Mouse (Mus musculus) gastrocnemius, postnatal 14 days (tissue): Measurements from ENCODE around the gene Zcchc24. TPM values are rescaled to one million over a fixed set of nuclear protein-coding genes. Genes with fewer than 3 reads are reported as not detected.
"Not testable (repeated sequence)": the region's sequence is repeated elsewhere in the genome, so short reads cannot be mapped to it uniquely, and the experiment has no call there.

Experiments
- DNase-seq: peaks from one replicate; pipeline ENCODE4 v3.0.0; 2021; ENCODE audit warnings: mixed read lengths
- intact Hi-C: fragments of 180-260 bp; cut with DNase I; formaldehyde crosslinking; loops from one replicate; pipeline ENCODE4 v1.15.1; 2025; ENCODE audit warnings: low total_unique reads
- long read RNA-seq, 2 experiments: library from polyadenylated mRNA; stranded (forward); transcript quantifications; one replicate each; pipeline ENCODE4 v2.0.0; 2021
- total RNA-seq, 2 experiments: library from RNA; stranded (reverse); gene quantifications; 2 replicates each; pipeline ENCODE4 v1.2.3; 2021

Gene Zcchc24
- 10 to 100 TPM; 45.2 to 45.5 TPM for total RNA-seq
- long read RNA-seq, experiment 1, full-length matches to known transcripts = 23 of 44 reads
- long read RNA-seq, experiment 1, partial matches to known transcripts = 0 of 44 reads
- long read RNA-seq, experiment 1, other reads (novel, unspliced or antisense) = 21 of 44 reads
- long read RNA-seq, experiment 2, full-length matches to known transcripts = 30 of 59 reads
- long read RNA-seq, experiment 2, partial matches to known transcripts = 1 of 59 reads
- long read RNA-seq, experiment 2, other reads (novel, unspliced or antisense) = 28 of 59 reads

DNA sequence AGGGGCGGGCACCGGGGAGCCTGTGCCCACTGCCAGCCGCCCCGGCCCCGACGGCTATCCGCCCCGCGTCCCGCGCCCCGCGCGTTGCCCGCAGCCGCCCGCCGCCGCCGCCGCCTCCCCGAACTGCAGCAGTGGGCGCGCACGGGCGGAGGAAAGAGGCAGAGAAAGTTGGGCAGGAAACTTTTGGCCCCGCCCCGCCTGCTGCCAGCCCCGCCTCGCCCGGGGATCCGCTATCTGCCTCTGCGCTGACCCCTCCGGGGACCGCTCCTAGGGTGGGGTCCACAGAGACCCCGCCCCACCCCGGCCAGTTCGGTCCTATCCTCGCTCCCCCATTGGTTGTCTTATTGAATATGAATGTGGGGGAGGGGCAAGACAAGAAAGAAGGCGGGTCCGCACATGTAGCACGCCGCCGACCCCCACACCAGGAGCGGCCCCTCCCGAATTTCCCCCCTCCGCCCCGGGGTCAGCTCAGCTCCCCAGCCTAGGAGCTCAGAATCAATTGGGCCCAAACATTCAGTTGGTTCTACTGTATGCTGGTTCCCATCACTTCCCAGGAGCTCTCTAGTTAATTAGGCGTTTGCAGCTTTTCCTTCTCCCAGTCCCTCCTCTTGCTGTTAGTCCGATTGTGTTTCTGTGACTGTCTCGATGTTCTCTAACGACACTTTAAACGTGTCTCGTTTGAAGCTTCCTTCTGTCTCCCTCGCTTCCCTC, at the start of gene Zcchc24:
Gene Zcchc24 (minus strand): TSS at position 125 of the 711 bp plus-strand sequence.
- intact Hi-C loops = no loop called here
- peak; percentile 97 for DNase-seq

DNA sequence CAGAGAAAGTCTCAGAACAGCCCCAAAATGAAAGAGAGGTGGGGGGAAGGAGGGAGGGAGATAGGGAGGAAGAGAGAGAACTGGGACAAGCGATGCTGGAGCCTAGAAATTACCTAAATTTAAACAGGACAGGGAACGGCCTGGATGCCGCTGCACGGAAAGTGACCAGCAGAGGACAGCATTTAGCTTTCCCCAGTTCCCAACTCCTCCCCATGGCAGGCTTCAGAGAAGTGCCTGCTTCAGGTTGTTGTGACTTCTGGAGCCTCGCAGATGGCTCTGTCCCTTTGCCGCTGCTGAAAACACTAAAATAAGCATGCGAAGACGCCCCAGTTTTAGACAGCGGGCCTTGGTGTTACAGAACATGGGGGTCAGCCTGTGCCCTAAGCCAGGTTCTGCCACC, 47.6 kb upstream of the Zcchc24 start:
- intact Hi-C loops = no loop called here
- DNase-seq = peak; percentile 68

DNA sequence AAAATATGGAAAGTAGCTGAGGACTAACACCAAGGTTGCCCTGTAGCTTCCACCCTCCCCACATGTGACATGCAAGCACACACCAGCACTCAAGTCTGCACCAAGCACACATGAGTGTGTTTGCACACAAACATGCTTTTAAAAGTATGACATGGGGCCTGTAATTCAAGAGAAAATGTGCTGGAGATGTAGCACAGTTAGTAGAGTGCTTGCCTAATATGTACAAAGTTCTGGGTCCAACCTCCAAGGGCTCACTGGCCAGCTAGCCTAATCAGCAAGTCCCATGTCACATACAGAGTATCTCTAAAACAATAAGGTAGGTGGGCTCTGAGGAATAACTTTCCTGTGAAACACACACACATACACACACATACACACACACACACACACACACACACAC, 45.3 kb upstream of the Zcchc24 start:
- intact Hi-C loops = no loop called here

DNA sequence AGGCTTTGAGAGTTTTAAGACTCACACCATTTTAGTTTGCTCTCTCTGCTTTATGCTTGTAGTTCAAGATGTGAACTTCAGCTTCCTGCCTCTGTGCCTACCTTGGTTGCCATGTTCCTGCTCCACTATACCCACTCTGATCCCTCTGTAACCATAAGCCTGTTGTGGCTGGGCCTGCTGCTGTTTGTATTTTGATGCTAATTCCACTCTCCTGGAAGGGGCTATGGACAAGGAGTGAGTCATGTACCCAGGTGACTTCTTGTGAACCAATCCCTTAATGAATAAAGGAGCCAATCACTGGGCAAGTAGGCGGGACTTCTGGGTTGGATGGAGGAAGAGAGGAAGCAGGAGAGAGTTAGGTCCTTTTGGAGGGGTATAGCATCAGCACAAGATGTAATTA, 42.2 kb upstream of the Zcchc24 start:
- intact Hi-C loops, DNase-seq: not testable (repeated sequence)

More for the DNA sequence above, 45.3 kb upstream of the Zcchc24 start:
- no peak for DNase-seq

DNA sequence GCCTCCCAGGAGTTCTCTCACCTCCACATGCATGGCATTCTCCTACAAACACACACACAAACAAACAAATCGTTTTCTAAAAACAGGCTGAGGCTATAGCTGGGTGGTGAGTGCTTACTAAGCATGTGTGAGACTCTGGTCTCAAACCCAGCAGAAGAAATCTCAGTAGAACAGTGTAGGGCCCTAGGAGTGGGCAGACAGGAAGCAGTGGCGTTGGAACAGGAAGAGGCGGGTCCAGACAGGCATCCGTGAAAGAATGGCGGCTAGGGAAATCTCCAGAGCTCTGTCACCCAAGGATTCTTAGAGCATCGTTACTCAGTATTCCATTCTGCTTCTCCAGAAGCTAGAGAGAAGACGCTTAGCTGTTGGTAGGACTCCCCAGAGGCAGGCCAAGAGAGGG, 37.7 kb upstream of the Zcchc24 start:
- intact Hi-C loops = no loop called here
- no peak for DNase-seq

DNA sequence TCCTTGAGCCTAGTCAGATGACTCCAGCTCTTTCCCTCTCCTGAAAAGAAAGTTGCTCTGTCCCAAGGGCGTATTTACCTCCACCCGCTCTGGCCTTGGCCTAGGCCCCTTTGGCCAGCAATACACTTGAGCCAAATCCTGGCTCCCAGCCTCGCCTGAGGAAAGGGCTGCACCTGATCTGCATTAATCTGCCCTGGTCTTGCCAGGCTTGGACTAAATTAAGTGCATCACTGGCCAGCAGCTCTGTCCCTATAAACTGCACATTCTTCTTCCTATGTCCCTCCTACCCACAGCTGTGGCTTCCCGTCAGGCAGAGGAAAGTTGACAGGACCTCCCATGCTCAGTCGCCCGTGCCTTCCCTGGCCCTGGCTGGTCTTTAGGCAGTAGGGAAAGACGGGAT, 37.0 kb upstream of the Zcchc24 start:
- intact Hi-C loops = no loop called here
- peak; percentile 81 for DNase-seq

DNA sequence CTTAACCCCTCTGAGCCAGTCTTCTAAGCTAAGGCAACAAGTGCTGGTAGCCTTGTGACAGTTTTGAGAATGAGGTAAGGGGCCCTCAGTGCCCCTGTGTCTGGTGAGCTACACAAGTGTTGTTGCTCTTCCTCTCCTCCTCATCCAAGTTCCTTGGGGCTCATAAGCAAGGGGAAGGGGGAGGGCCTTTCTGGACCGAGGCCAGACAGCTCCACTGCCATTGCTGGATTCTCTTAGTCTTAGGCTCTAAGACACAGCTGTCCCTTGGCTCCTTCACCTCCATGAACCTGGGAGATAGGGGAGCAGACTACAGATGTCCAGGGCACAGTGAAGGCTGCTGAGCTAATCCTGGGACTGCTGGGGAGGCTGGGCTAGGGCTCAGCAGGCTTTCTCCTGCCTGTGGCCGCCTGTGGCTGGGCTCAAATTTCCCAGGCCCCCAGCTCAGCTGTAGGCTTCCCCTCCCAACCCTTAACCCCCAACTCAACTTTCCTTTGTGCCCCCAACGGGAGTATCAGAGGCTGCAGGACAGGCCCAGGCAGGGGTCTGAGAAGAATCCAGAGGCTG, 34.5 kb upstream of the Zcchc24 start:
- intact Hi-C loops = loop anchor here (5.0 kb wide), 1 partner anchor 86 kb away; no protein-coding TSS in a partner anchor

DNA sequence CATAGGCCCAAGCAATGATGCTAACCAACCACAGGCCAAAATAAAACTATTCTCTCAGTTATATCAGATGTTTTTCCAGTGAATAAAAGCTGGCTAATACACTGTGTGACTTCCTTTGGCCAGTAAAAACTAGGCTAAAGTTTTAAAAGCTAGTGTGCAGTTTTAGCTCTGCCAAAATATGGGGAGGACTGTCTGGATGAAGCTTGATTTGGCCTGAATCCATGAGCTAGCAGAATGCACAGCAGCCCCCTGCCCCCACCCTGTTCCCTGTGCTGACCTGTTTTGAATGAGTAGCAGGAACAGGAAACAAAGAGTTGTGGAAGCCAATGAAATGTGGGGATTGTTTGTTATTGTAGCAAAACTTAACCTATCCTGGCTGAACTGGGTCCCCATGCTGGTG, 33.7 kb upstream of the Zcchc24 start:
- intact Hi-C loops = loop anchor here (5.0 kb wide), 1 partner anchor 85 kb away; no protein-coding TSS in a partner anchor
- no peak for DNase-seq

More for the DNA sequence above, 34.5 kb upstream of the Zcchc24 start:
- no peak for DNase-seq

DNA sequence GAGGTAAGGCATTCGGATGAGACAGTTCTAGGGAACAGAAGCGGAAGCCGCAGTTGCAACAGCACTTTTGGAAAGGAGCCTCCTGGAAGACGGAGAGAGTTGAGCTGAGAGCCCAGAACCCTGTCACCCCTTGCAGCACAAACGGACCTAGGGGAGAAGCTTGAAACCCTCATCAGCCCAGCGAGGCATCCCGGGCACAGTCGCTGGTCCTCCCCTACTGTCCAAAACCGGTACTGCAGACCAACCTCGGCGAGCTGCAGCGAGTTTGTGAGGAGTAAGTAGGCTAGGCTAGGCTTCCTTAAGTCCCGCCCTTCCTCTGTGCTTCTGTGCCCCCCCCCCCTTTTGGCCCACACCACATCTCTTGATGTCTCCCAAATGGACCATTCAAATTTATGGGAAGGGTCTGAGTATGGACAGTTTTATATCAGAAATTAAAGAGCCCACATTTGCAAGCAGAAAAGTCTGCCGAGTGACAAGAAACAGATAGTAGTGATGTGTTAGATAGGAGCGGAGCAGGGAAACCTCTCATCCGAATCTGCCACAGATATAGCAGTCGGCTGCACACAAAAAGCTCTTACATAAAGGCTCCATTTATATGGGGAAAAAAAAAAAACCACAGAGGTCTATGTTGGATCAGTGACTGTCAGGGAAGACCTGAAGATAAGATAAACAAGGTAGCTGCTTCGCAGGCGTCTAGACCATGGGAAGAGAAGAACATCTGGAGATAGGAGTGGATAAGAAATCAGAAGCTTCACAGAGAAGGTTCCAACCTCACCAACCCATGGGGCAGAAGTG, 31.5 kb upstream of the Zcchc24 start:
- intact Hi-C loops = loop anchor here (5.0 kb wide), 1 partner anchor 83 kb away; no protein-coding TSS in a partner anchor
- peak; percentile 91 for DNase-seq

DNA sequence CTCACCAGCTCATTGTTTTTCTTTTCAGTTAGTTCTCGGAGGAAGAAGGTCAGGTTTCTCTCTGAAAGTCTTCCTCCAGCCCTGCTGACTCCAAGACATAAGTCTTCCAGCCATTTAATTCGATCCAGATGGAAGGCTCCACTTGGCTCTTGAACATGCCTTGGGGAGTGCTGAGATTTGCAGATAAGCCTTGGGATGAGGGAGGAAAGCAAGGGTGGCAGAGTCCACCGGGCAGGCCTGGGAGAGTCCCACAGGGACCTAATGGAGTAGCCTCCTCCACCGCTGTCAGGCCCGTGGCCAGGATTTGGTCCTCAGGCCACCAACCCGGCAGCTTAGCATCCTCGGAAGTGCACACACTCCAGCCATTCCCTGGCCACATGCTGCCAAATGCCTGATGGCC, 27.8 kb upstream of the Zcchc24 start:
- peak; percentile 30 for DNase-seq
- intact Hi-C loops = no loop called here

DNA sequence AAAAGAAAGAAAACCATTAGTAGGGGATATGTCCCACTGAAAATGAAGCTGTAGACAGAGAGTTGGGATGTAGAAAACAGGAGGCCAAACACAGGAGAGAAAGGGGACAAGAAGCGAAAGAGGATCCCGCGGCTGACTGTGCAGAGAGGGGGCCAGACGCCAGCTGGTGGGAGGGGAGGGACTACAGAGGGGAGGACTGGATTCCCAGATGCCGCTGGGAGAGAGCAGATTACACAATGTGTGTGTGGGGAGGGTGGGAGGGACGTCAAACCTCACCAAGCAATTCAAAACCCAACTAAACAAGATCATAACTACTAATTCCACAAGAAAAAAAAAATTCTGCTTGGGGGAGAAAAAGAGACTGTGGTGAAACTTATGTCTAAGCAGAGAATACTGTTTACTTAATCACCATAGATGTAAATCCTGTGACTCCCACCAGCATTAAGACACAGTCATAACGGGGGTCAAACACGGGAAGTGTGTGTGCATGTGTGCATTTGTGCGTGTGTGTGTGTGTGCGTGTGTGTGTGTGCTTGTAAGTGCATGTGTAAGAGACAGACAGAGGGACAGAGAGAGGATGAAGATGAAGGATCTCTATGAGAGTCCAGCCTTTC, 26.8 kb upstream of the Zcchc24 start:
- intact Hi-C loops = no loop called here

DNA sequence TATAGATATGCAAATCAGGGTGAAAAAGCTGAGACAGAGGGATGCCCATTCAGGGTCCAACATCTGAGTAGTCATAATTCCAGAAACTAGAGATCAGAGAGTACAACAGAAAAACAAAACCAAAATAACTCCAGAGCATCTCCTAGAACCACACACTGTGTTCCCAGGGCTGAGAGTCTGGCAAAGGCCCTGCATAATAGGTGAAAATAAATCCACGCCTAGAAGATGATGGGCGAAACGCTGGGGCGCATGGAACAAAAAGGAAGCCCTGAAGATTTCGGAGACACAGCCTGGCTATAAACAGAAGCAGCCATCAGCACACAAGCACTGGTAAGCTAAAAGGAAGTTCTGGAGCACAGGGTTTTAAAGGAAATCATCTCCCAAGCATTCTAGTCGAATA, 26.2 kb upstream of the Zcchc24 start:
- no peak for DNase-seq
- intact Hi-C loops = no loop called here

More for the DNA sequence above, 26.8 kb upstream of the Zcchc24 start:
- DNase-seq = peak; percentile 93

DNA sequence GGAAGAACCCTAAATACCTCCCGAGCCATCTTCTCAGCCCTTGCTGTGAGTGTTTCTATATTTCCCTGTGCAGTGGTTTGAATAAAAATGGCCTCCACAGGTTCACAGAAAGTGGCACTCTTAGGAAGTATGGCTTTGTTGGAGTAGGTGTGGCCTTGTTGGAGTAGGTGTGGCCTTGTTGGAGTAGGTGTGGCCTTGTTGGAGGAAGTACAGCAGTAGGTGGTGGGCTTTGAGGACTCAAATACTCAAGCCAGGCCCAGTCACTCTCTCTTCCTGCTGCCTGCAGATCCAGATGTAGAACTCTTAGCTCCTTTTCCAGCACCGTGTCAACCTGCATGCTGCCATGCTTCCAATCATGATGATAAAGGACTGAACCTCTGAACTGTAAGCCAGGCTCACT, 25.5 kb upstream of the Zcchc24 start:
- intact Hi-C loops = no loop called here
- no peak for DNase-seq

DNA sequence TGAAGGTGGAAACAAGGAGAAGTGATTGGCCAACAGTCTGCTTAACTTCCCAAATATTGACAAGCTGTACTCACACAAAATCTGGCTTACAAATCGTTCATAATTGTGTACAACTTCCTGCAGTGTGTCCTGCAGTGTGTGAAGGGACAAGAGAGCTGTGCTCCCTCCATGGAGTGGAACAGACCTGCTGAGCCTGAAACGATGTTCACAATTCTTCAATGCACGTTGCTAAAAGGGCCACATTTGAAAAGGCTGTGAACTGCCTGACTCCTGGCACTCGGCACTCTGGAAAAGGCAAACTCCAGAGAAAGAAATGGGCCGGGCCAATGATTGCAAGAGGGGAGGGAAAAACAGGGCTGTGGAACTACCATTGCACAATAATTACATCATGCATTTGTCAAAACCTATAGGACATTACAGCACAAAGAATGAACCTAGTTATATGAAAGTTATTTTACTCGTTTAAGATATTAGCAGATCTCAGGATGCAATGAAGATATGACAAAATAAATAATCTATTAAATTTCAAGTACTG, 22.0 kb upstream of the Zcchc24 start:
- no peak for DNase-seq
- intact Hi-C loops = no loop called here

DNA sequence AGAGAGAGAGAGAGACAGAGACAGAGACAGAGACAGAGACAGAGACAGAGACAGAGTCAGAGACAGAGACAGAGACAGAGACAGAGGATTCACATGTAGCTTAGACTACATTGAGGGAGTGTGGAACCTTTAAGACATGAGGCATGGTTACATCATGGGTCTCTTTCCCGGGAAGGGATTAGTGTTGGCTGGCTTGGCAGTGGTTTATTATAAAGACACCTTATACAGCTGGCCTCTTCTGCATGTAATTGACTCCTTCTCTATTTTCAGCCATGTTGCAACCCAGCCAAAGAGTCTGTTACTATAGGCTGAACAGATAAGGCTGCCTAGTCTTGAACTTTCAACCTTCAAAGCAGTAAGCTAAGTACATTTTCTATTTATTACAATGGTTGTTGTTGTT, 21.1 kb upstream of the Zcchc24 start:
- intact Hi-C loops = no loop called here
- no peak for DNase-seq

DNA sequence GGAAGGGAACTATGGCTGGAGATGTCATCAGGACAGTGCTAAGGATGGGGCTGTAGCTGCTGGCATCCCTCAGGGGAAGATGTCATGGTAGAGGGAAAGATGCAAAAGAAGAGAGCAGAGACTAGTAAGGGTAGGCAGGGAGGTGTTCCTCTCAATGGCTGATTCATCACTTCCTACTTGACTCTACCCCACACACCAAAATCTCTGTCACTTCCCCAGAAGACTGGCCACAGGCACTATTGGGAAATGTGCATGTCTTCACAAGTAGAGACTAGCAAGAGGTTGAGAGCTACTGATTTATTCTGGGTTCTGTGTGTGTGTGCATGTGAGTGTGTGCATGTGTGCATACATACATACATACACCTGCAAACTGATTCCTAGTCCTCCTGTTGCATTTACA, 20.4 kb upstream of the Zcchc24 start:
- intact Hi-C loops = no loop called here
- DNase-seq = no peak

DNA sequence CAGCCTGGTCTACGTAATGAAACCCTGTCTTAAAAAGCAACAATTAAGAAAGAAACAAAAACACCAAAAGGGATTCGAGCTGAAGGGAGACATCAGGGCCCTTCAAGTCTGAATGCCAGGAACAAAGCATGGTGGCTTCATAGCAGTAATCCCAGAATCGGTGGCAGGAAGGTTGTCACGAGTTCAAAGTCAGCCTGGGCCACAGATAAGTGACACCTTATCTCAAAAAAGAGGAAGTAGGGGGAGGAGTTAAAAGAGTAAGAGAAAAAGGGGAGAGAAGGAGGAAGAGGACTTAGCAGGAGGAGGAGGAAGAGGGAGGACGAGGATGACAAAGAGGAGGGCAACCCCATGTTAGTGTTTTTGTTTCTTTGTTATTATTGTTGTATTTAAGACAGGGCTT, 19.4 kb upstream of the Zcchc24 start:
- DNase-seq = no peak
- intact Hi-C loops = no loop called here

DNA sequence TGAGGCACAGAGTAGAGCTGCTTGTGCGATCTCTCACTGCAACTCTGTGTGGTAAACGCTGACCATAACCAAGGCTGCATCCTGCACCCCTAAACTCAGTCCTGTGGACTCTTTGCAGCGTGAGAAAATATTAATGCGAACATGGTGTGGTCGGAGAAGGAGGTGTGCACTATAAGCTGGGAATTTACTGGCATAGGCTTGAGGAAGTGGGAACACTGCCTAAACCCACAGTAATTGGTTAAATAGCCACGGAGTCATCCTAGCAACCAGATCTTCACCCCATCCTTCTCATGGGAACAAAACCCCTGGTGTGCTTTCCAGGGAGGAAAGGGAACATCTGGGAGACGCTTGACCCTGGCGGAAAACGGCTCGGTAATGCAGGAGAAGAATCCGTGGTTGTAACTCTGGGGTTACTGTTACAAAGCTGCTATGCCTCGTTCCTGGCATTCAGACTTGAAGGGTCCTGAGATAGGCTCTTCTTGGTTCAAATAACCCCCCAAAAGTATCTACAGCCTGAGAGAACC, 18.6 kb upstream of the Zcchc24 start:
- DNase-seq = no peak
- intact Hi-C loops = no loop called here

DNA sequence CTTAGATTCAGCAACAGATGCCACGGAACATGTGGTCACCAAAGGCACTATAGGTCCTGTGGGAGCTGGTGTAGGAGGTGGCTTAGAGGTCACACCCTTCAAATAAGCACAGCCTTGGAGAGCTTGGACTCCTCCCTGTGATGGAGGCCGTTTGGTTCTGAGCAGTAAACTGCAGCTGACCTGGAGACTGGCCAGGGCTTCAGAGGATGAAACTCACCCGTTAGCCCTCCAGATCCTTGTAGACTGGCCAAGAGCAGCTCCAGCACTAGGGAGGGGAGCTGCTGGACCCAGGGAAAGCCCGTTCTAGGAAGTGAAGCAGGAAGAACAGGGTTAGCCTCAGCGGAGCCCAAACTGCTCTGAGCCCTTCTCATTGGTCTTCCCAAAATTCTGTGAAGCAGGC, 18.1 kb upstream of the Zcchc24 start:
- intact Hi-C loops = no loop called here
- peak; percentile 90 for DNase-seq
